Mouse (Mus musculus): Measurements from ENCODE around the gene Zfp36. TPM values are rescaled to one million over a fixed set of nuclear protein-coding genes. Genes with fewer than 3 reads are reported as not detected.

The Zfp36 gene
- total RNA-seq, 1 experiment from 2014 or later, result 90.0 TPM

- ATAC-seq (replicated peaks; ENCODE audit: low read depth, poor library complexity, severe bottlenecking), result peak; percentile 18
Measured at GRCm38 (mm10) chr7:28386007-28386406, 6.0 kb upstream of the Zfp36 start.

- no peak for ATAC-seq (replicated peaks; ENCODE audit: low read depth, poor library complexity, severe bottlenecking)
Measured at GRCm38 (mm10) chr7:28385196-28385595, 5.1 kb upstream of the Zfp36 start.

- no peak for ATAC-seq (replicated peaks; ENCODE audit: low read depth, poor library complexity, severe bottlenecking)
Measured at GRCm38 (mm10) chr7:28384162-28384561, 4.1 kb upstream of the Zfp36 start.

GRCm38 (mm10) chr7:28383606-28384005 lies 3.6 kb upstream of the Zfp36 start:
- no peak for ATAC-seq (replicated peaks; ENCODE audit: low read depth, poor library complexity, severe bottlenecking)

GRCm38 (mm10) chr7:28382981-28383396 lies 2.9 kb upstream of the Zfp36 start:
- ATAC-seq (replicated peaks; ENCODE audit: low read depth, poor library complexity, severe bottlenecking), result peak; percentile 36

GRCm38 (mm10) chr7:28382347-28382951 lies 2.4 kb upstream of the Zfp36 start:
- ATAC-seq (replicated peaks; ENCODE audit: low read depth, poor library complexity, severe bottlenecking), result no peak

- ATAC-seq (replicated peaks; ENCODE audit: low read depth, poor library complexity, severe bottlenecking), result peak; percentile 9
Measured at GRCm38 (mm10) chr7:28381938-28382337, 1.9 kb upstream of the Zfp36 start.

GRCm38 (mm10) chr7:28381017-28381790 lies 1.2 kb upstream of the Zfp36 start:
- ATAC-seq (replicated peaks; ENCODE audit: low read depth, poor library complexity, severe bottlenecking), result peak; percentile 20

GRCm38 (mm10) chr7:28378769-28379651 lies 1.0 kb downstream of the Zfp36 start:
- ATAC-seq (replicated peaks; ENCODE audit: low read depth, poor library complexity, severe bottlenecking), result peak; percentile 27

GRCm38 (mm10) chr7:28378066-28378690 lies 1.9 kb downstream of the Zfp36 start:
- no peak for ATAC-seq (replicated peaks; ENCODE audit: low read depth, poor library complexity, severe bottlenecking)

- no peak for ATAC-seq (replicated peaks; ENCODE audit: low read depth, poor library complexity, severe bottlenecking)
Measured at GRCm38 (mm10) chr7:28377190-28378065, 2.6 kb downstream of the Zfp36 start.

GRCm38 (mm10) chr7:28376011-28376771 lies 3.9 kb downstream of the Zfp36 start:
- ATAC-seq (replicated peaks; ENCODE audit: low read depth, poor library complexity, severe bottlenecking), result no peak

- peak; percentile 35 for ATAC-seq (replicated peaks; ENCODE audit: low read depth, poor library complexity, severe bottlenecking)
Measured at GRCm38 (mm10) chr7:28375176-28375921, 4.7 kb downstream of the Zfp36 start.

GRCm38 (mm10) chr7:28374647-28375046 lies 5.4 kb downstream of the Zfp36 start:
- ATAC-seq (replicated peaks; ENCODE audit: low read depth, poor library complexity, severe bottlenecking), result no peak

- no peak for ATAC-seq (replicated peaks; ENCODE audit: low read depth, poor library complexity, severe bottlenecking)
Measured at GRCm38 (mm10) chr7:28373891-28374495, 6.1 kb downstream of the Zfp36 start.

GRCm38 (mm10) chr7:28373131-28373581 lies 6.9 kb downstream of the Zfp36 start:
- peak; percentile 4; the same call in 1 of the 2 replicates for ATAC-seq (replicated peaks; ENCODE audit: low read depth, poor library complexity, severe bottlenecking)
